Mouse (Mus musculus): ENCODE data around the gene Aktip.

Gene Aktip

DNA sequence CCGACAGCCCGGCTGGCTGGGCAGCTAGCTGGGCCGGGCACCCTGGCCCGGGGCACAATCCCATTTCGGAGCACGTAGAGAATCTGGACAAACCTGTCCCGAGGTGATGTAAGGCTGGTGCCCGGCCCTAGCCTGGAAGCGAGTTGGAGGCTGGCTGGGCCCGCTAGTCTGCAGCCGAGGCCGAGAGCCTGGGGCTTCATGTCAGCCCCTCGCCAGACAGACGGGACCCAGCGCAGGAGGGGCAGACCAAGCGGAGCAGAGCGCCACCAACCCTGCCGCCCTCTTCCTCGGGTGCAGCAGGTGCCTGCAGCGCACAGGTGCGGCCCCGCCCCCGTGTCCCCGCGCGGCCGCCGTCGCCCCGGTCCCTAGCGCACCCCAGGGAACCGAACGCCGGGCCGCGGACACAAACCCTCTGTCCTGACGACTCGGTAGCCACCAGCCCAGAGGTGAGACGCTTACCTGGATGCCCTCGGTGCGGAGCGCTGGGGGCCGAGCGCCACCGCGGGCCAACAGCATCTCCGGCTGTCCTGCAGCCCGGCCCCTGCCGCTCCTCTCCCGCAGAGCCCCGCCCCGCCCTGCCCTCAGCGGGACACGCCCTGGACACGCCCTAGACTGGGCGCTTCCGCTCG is 66.2 kb downstream of the Aktip start:
- in situ Hi-C loops (cut with MboI; ENCODE audit: low sequenced_read_pairs): no loop called here

DNA sequence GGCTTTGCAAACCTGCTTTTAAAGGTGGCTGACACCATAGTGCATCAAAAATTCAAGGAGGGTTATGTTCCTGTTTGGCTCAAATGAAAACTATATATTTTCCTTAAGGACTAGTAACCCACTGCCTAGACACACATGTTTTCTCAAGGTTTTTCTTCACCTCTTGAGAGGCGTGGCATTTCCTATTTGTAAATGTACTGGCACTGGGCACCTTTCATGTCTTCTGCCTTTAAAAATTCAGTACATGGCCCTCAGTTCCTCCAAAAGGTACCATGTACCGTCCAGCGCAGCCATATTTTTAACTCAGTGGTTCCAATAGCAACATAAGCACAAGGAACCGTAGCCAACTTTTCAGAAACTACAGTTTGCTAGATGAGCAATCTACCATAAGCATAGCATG is 67.0 kb downstream of the Aktip start:
- in situ Hi-C loops (cut with MboI; ENCODE audit: low sequenced_read_pairs): no loop called here

DNA sequence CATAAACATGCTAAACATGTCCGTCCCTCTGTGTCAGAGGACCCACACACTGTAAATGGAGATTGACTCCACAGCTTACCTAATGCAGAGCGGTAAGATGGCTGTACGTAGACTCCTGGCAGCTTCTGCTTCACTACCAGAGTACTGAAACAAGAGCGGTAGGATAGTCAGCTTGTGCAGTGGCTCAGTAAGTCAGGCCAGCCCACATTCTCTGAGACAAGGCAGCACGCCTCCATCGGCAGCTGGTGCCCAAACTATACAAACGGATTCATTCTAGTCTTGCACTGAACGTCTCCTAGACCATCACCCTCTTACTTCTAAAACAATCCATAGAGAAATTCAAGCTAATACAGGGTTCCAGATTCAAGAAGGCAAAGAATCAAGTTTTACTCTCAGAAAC is 73.0 kb downstream of the Aktip start:
- in situ Hi-C loops (cut with MboI; ENCODE audit: low sequenced_read_pairs): no loop called here

DNA sequence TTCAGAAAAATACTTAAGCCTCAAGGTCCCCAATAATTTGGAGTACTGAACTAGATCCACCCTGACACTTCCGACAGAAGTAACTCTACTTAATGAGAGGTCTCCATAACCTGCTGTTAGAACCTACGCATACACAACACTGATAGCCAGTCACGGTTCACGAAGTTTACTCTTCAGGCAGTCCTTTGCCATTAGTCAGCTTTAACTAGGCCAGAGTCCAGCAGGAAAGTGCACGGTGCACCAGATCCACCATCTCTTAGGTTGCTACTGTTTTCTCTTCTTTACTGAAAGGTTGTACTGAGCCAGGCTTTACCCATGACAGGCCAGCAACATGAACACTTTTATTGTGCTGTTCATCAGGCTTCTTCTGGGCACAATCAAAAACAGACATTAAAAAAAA is 75.5 kb downstream of the Aktip start:
- in situ Hi-C loops (cut with MboI; ENCODE audit: low sequenced_read_pairs): no loop called here

DNA sequence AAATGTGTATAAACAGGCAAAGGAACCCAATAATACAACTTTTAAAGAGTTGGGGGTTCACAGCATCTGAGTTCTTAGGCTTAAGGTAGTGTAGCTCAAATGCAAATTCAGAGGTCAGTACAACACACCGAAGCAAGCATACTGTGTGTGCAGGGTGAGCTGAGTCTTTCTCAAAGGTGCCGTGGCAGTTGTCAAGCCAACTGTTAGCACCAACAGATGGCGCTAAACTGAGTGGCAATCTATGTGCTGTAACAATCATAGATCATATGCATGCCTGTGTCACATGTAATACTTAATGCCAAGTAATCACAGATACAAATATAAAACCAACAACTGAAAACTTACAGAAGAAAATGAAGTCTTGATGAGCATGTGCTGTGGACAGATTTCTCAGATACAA is 81.6 kb downstream of the Aktip start:
- in situ Hi-C loops (cut with MboI; ENCODE audit: low sequenced_read_pairs): no loop called here

DNA sequence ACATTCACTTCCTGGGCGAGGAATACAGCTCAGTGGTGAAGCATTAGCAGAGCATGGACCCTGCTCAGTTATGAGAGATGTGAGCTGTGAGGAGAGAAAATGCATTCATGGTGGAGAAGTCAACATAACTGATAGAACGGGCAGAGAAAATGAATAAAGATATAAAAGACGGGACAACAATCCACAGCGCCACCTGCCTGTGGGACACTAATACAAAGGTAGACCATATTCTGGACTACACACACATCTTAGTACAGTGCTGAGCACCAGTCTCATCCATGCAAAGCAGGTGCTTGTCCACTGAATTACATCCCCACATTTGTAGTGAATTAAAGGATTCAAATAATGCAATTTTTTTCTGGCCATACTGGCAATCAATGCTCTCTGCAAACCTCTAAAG is 82.2 kb downstream of the Aktip start:
- in situ Hi-C loops (cut with MboI; ENCODE audit: low sequenced_read_pairs): no loop called here

DNA sequence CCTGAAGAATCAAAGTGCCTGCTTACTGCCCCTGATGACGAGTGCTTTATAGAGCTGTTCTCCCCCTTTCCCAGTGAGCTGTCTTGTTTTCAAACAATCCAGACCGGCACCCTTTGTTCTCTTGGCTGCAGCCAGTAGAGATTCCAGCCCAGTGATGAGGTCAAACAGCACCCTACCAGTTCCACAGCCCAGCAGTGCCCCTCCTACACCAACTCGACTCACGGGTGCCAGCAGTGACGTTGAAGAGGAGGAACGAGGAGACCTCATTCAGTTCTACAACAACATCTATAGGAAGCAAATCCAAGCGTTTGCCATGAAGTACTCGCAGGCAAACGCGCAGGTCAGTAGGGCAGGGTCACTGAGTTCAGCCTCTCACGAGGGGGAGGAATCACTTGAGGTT is 84.9 kb downstream of the Aktip start:
- in situ Hi-C loops (cut with MboI; ENCODE audit: low sequenced_read_pairs): no loop called here

DNA sequence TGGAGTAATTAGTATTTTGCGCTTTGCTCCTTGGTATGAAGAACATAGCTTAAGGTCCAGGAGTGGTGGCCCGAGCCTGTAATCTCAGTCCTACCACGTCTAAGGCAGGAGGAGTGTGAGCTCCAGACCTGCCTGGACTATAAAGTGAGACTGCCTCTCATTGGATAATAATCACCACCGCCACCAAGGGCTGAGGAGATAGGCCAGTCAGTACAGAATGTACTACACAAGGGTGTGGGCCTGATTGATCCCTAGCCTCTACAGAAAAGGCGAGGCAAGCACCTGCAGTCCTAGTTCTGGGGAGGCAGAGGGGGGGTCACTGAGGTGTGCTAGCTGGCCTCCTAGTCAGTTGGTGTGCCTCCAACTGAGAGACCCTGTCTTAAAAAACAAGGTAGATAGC is 85.3 kb downstream of the Aktip start:
- in situ Hi-C loops (cut with MboI; ENCODE audit: low sequenced_read_pairs): no loop called here

DNA sequence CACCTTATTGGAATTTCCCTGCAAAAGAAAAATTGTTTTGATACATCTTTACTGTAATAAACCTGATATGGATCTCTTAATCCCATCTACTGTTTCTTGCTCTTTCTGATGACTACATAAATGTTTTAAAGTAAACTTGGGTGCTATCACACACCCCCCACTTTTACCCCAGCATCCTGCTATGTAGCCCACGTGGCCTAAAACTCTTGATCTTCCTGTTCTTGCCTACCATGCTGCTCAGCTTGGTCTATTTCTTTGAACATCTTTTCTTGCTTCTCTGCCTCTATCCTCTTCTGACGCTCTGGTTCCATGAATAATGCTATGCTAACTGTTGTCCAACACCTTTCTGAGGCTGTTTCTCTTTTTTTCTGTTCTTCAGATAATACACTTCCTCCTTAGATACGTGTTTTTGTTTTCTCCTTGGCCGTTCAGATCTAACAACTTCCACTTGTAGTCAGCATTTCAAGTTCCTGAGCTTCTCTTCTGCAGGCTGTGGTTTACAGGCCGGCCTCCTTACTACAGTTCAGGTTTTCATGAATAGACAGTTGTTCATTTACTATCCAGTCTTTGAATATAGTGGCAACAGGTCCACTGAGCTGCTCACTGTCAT is 87.8 kb downstream of the Aktip start:
- in situ Hi-C loops (cut with MboI; ENCODE audit: low sequenced_read_pairs): no loop called here

DNA sequence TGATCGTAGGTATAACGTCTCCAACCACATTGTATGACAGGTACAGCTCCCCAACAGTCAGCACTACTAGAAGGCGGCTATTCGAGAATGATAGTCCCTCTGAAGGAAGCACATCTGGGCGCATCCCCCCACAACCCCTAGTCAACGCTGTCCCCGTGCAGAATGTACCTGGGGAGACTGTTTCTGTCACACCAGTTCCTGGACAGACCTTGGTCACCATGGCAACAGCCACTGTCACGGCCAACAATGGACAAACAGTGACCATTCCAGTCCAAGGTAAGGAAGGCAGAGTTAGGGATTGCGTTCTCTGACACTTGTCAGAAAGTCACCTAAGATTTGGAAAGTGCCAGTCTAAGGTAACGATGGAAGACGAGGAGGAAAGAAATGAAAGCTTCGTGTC is 93.5 kb downstream of the Aktip start:
- in situ Hi-C loops (cut with MboI; ENCODE audit: low sequenced_read_pairs): no loop called here

DNA sequence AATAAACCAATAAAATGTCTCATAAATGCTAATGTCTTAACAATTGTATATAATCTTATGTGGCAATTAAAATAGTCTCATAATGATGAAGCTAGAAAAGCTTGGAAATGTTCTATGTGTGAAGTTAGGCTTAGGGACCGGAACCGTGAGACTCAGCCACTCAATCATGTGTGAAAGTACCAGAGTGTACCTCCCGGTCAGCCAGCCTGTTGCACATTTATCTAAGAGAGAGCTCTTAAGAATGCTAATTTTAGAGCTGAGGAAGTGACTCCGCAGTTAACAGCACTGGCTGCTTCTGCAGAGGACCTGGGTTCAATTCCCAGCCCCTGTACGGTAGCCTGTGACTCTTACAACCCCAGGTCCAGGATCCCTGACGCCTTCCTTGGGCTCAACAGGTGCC is 101.7 kb downstream of the Aktip start:
- in situ Hi-C loops (cut with MboI; ENCODE audit: low sequenced_read_pairs): no loop called here

DNA sequence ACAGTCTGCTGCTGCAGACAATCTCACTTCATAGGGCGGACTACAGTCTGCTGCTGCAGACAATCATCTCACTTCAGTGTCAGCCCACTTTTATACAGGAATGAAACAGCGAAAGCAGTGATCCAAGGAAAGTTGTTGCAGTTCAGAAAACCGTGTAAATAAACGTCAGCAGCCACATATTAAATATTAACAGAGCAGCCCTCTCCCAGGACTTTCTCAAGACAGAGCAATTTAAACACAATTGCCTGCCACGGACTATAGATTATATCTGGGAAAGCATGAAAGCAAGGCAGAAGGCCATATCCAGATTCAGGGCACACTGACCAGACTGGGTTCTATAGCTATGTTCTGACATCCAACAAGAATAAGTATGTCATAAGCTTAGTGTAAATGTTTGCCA is 105.6 kb downstream of the Aktip start:
- in situ Hi-C loops (cut with MboI; ENCODE audit: low sequenced_read_pairs): no loop called here

DNA sequence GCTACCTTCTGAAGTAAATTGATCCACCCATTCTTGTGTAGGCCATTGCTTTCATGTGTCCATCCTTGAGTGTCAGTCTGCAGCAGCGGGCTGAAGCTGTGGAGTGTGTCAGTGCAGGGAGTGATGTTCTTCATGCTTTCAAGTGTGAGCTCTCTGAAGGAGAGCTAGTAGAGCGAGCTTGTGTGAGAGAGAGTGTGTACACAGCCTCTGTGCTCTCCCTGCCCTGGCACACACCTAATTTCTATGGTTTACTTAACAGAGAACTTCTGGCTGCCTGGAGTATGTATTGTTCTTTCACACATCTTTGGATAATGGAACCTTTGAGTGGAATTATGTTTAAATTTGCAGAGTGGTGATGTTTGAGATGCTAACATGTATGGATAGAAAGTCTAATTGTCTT is 110.2 kb downstream of the Aktip start:
- in situ Hi-C loops (cut with MboI; ENCODE audit: low sequenced_read_pairs): no loop called here

DNA sequence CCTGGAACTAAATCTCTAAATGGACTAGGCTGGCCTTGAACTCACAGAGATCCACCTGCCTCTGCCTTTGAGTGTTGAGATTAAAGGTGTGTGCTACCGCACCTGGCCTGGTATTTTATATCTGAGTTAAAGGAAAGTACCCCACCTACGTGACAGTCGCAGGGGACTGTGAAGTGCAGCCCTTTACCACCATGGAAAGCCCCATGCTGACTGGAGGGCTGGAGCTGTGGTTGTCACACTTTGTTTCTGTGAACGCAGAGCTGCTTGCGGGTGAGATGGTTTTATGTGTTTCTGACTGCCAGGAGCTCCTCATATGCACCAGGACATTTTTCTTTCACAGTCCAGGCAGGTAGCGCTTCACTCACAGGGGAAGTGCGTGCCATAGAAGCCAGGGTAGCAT is 111.3 kb downstream of the Aktip start:
- in situ Hi-C loops (cut with MboI; ENCODE audit: low sequenced_read_pairs): no loop called here

DNA sequence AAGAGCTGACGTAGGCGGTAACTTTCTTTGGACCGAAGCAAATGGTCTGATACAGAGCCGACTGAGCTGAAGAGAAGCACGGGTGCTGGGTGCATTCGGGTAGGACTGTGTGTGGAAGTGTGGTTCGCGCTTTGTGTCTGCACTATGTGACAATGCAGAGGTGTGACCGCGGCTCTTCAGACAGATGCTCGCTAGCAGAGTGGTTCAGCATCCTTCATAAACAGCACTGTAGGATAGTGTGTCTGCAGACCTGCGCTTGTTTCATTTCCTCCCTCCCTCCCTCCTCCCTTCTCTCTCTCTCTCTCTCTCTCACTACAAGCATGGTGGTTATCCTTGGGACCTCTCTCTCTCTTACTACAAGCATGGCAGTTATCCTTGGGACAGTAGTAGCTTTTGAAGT is 117.3 kb downstream of the Aktip start:
- in situ Hi-C loops (cut with MboI; ENCODE audit: low sequenced_read_pairs): no loop called here

DNA sequence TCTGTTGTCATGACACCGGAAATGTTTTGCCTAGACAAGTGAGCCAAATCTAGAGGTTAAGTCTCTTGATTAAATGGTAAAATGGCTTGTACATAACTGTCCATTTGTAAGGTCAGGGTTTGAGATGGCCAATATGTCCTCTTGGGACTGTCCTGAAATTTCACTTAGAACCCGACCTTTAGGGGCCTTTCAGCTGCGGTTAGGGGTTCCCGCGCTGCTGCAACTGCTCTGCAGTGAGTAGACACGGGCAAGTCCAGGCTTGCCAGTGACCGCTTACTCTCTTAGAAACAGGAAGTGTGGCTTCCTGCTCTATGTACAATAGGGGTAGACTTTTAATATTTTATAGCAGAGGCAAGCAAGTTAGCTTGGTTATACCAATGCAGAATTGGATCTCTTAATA is 117.9 kb downstream of the Aktip start:
- in situ Hi-C loops (cut with MboI; ENCODE audit: low sequenced_read_pairs): no loop called here

DNA sequence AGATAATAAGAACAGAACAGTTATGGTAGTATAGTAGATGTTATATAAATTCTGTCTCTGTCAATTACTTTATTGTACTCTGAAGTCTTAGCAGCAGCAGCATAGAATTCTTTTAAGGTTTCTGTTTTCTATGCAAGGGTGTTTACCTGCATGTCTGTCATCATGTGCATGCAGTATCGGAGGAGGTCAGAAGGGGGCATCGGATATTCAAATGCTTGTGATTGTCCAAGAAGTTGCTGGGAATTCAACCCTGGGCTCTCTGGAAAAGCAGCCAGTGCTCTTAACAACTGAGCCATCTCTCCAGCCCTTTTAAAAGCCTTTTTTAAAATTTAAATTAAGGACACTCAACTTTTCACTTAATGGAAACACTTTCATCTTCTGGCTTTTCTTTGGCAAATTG is 120.1 kb downstream of the Aktip start:
- in situ Hi-C loops (cut with MboI; ENCODE audit: low sequenced_read_pairs): no loop called here

DNA sequence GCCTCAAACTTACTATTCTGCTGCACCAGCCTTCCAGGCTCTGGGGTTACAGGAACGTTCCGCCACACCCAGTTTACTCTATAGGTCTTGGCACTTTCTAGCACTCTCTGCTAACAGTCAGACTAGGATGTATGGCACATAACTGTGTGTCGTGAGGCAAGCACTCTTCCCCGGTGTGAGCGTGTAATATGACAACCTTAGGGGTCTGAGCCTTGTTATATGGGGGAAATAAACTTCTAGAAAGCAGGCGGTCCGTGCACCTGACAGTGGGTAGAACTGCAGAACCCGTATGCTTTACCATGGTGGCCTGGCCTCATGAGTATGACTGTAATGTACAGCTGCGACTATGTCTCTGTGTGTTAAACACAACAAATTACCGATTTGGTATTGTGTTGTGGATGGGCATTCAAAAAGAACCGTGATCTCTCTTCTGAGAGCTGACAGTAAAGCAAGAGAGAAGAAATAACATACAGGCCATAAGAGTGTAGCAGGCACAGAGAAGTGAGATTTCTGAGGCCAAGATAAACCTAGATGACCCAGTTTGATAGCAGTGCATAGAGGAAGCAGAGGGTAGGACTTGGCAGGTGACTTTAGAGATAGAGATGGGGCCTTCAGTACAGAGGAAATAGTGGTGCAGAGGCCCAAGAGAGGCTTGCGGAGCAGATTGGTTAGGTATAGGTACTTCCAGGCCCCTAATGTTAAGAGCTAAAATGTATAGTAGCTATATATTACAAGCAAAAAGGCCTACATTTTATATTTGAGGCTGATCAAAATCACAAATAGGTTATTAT is 122.5 kb downstream of the Aktip start:
- in situ Hi-C loops (cut with MboI; ENCODE audit: low sequenced_read_pairs): no loop called here

DNA sequence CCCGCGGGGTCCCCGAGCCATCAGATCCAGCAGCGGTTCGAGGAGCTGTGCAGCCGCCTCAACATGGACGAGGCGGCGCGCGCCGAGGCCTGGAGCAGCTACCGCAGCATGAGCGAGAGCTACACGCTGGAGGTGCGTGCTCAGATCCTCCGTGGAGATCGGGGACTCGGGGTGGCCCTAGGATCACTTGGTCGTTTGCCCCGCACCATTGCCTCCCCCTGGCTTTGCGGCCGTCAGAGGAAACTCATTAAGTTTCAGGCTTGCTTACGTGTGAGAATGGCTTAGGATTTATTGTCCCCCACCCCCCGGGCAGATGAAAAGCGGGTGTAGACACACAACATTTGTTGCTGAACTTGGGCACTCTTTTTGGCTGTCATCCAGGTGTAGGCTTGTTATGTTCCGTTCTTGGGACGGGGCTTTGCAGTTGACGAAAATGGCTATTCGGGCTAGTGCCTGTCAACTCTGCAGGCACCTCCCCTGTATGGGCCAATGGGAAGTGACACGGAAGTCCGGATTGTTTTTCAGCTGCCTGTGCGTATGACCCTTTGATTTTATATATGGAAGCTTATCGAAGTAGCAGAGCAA is 129.4 kb downstream of the Aktip start:
- in situ Hi-C loops (cut with MboI; ENCODE audit: low sequenced_read_pairs): no loop called here

DNA sequence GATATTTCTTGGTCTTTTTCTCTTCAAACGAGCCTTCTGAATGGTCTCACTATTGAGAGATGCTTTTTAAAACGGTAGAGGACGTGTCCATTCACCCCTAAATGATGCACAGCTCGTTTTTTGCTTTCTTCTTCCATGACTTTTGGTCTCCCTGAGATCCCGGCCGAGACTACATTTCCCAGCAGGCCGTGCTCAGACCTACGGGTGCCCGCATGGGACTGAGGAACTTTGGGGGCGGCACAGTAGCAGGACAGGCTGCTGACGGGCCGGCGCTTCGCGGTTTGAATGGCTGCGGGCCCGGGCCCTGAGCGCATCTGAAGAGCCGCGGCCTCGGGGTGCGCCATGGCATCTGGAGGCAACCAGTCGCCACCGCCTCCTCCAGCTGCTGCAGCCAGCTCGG is 129.9 kb downstream of the Aktip start, which contains the start of gene Rbl2:
Gene Rbl2, plus strand, starts transcription at position 224 of the 400 bp plus-strand sequence.
- in situ Hi-C loops (cut with MboI; ENCODE audit: low sequenced_read_pairs): no loop called here

DNA sequence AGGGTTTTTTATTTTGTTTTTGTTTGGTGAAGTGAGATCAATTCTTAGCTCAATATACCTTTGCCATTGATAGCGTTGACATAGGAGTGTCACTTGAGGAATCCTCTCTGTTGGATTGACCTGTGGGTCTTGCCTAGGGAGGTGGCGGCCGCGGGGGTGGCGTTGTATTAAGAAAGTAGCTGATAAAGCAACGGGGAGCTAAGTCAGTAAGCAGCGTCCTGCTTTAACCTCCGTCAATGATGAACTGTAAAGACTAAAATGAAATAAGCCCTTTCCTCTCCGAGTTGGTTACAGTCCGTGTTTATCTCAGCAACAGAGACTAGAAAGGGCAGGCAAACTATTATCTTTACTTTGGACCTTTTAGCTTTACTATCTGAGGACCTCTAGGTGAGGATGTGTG is 130.4 kb downstream of the Aktip start:
- in situ Hi-C loops (cut with MboI; ENCODE audit: low sequenced_read_pairs): no loop called here

DNA sequence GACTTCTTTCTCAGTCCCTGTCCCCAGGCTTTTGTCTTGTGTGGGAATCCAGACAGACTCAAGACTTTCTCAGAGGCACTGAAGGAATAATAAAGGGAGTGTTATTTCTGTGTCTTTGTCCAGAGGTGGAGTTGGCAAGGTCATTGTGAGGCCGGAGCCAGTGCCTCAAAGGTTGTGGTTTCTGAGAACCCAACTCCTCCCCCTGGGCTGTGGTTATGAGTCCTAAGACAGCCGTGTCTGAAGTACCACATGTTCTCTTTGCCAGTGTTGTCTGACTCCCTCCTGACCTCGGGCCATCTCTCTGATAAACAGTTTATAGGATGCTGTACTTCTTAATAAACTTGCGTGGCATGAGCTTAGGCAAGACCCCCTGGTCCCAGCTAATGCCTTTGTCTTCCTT is 134.6 kb downstream of the Aktip start:
- in situ Hi-C loops (cut with MboI; ENCODE audit: low sequenced_read_pairs): no loop called here

Measured in CH12F3 (cell line).